Mouse (Mus musculus): ENCODE data around the gene Gpx3. TPM values are rescaled to one million over a fixed set of nuclear protein-coding genes. Genes with fewer than 3 reads are reported as not detected.
"Not testable (repeated sequence)": the region's sequence is repeated elsewhere in the genome, so short reads cannot be mapped to it uniquely, and the experiment has no call there.

Gpx3 gene
- polyA plus RNA-seq, 1 experiment from 2014 or later = 202 TPM

- 79% methylated on average over 3 of the region's 3 CpGs for WGBS
- Histone ChIP-seq H3K36me3 (ENCODE audit: control insufficient read depth, insufficient read depth, low read length) (no peaks in the 10 kb centered on the region), H3K9ac (ENCODE audit: low read length) (no peak overlapping the region), H3K4me3 (ENCODE audit: low read length) (no peak overlapping the region), H3K4me2 (ENCODE audit: low read depth, low read length) (no peak overlapping the region), H3K9me3 (ENCODE audit: control insufficient read depth, low read length) (no peaks in the 10 kb centered on the region), H3K27me3 (ENCODE audit: control insufficient read depth, insufficient read depth, low read depth, low read length) (no peaks in the 10 kb centered on the region), H3K27ac (ENCODE audit: low read length) (no peak overlapping the region), H3K4me1 (replicated peaks; ENCODE audit: control insufficient read depth, insufficient read depth, low read length) (no peaks in the 10 kb centered on the region)
- no peak for ATAC-seq (ENCODE audit: low read depth)
These were observed 42.4 kb downstream of the Gpx3 start for GRCm38 (mm10) chr11:54944702-54945101.

DNA sequence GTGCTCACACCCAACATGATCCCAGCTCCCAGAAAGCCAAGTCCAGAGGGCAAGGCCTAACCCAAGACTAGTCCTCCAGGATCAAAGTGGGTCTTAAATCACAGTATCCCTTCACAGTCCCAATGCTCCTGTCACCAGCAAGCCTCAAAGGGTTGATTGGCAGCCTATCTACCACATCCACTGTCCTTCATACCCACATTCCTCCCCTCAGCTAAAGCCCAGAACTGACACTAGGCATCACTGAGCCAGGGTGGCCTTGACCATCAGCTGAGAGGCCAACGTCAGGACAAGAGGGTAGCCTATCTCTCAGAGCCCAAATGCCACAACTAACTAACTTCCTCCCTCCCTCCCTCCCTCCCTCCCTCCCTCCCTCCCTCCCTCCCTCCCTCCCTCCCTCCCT, 47.5 kb downstream of the Gpx3 start:
- no peak overlapping the region for H3K4me3 ChIP-seq (ENCODE audit: low read length)
- H3K4me2 ChIP-seq (ENCODE audit: low read depth, low read length) = no peak overlapping the region
- H3K27me3 ChIP-seq (ENCODE audit: control insufficient read depth, insufficient read depth, low read depth, low read length) = no peaks in the 10 kb centered on the region
- no peak overlapping the region for H3K9ac ChIP-seq (ENCODE audit: low read length)
- no peaks in the 10 kb centered on the region for H3K4me1 ChIP-seq (replicated peaks; ENCODE audit: control insufficient read depth, insufficient read depth, low read length)
- H3K36me3 ChIP-seq (ENCODE audit: control insufficient read depth, insufficient read depth, low read length) = no peaks in the 10 kb centered on the region
- 41% methylated on average over 1 of the region's 1 CpGs for WGBS
- H3K27ac ChIP-seq (ENCODE audit: low read length) = no peak overlapping the region
- no peaks in the 10 kb centered on the region for H3K9me3 ChIP-seq (ENCODE audit: control insufficient read depth, low read length)
- ATAC-seq (ENCODE audit: low read depth) = no peak

DNA sequence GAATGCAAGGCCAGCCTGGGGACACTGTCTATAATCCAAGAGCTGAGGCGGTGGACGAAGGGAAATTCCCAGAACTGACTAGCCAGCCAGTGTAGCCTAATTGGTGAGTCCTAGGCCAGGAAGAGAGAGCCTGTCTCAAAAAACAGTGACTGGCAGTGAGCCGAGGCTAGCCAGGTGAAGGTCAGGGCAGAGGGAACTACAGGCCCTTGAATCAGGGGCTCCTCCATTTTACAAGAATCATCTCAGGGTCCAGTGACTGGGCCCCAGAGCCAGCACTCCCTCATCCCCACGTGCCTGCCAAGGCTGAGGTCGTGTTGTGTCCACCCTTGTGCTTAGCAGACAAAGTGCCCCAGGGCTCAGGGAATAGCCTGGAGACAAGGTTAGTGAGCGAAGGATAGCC, 48.4 kb downstream of the Gpx3 start:
- Histone ChIP-seq H3K4me3 (ENCODE audit: low read length) (no peak overlapping the region), H3K27me3 (ENCODE audit: control insufficient read depth, insufficient read depth, low read depth, low read length) (no peaks in the 10 kb centered on the region), H3K4me2 (ENCODE audit: low read depth, low read length) (no peak overlapping the region), H3K4me1 (replicated peaks; ENCODE audit: control insufficient read depth, insufficient read depth, low read length) (peaks cover 4% of the 10 kb centered on the region; the same call in 1 of the 2 replicates), H3K9me3 (ENCODE audit: control insufficient read depth, low read length) (no peaks in the 10 kb centered on the region), H3K27ac (ENCODE audit: low read length) (no peak overlapping the region), H3K9ac (ENCODE audit: low read length) (no peak overlapping the region), H3K36me3 (ENCODE audit: control insufficient read depth, insufficient read depth, low read length) (no peaks in the 10 kb centered on the region)
- ATAC-seq (ENCODE audit: low read depth) = no peak
- 77% methylated on average over 6 of the region's 6 CpGs for WGBS

- H3K9ac ChIP-seq (ENCODE audit: low read length) = no peak overlapping the region
- 59% methylated on average over 6 of the region's 6 CpGs for WGBS
- H3K36me3 ChIP-seq (ENCODE audit: control insufficient read depth, insufficient read depth, low read length) = no peaks in the 10 kb centered on the region
- H3K9me3 ChIP-seq (ENCODE audit: control insufficient read depth, low read length) = no peaks in the 10 kb centered on the region
- H3K4me3 ChIP-seq (ENCODE audit: low read length) = no peak overlapping the region
- no peak for ATAC-seq (ENCODE audit: low read depth)
- peaks cover 6% of the 10 kb centered on the region; the same call in 1 of the 2 replicates for H3K4me1 ChIP-seq (replicated peaks; ENCODE audit: control insufficient read depth, insufficient read depth, low read length)
- no peaks in the 10 kb centered on the region for H3K27me3 ChIP-seq (ENCODE audit: control insufficient read depth, insufficient read depth, low read depth, low read length)
- H3K27ac ChIP-seq (ENCODE audit: low read length) = no peak overlapping the region
- H3K4me2 ChIP-seq (ENCODE audit: low read depth, low read length) = no peak overlapping the region
These were observed 50.4 kb downstream of the Gpx3 start for GRCm38 (mm10) chr11:54952651-54953050.

GRCm38 (mm10) chr11:54953993-54954446, 51.8 kb downstream of the Gpx3 start:
- no peak for ATAC-seq (ENCODE audit: low read depth)
- H3K4me1 ChIP-seq (replicated peaks; ENCODE audit: control insufficient read depth, insufficient read depth, low read length) = peaks cover 6% of the 10 kb centered on the region; the same call in 1 of the 2 replicates
- H3K4me2 ChIP-seq (ENCODE audit: low read depth, low read length) = no peak overlapping the region

GRCm38 (mm10) chr11:54954716-54955115, 52.5 kb downstream of the Gpx3 start:
- no peak overlapping the region for H3K4me2 ChIP-seq (ENCODE audit: low read depth, low read length)
- H3K4me1 ChIP-seq (replicated peaks; ENCODE audit: control insufficient read depth, insufficient read depth, low read length) = peaks cover 6% of the 10 kb centered on the region; the same call in 1 of the 2 replicates
- no peaks in the 10 kb centered on the region for H3K27me3 ChIP-seq (ENCODE audit: control insufficient read depth, insufficient read depth, low read depth, low read length)
- no peak overlapping the region for H3K9ac ChIP-seq (ENCODE audit: low read length)
- no peaks in the 10 kb centered on the region for H3K9me3 ChIP-seq (ENCODE audit: control insufficient read depth, low read length)
- no peaks in the 10 kb centered on the region for H3K36me3 ChIP-seq (ENCODE audit: control insufficient read depth, insufficient read depth, low read length)
- 83% methylated on average over 8 of the region's 8 CpGs for WGBS
- no peak overlapping the region for H3K4me3 ChIP-seq (ENCODE audit: low read length)
- H3K27ac ChIP-seq (ENCODE audit: low read length) = no peak overlapping the region
- no peak for ATAC-seq (ENCODE audit: low read depth)

More at GRCm38 (mm10) chr11:54953993-54954446, 51.8 kb downstream of the Gpx3 start:
- Histone ChIP-seq H3K9me3 (ENCODE audit: control insufficient read depth, low read length) (no peaks in the 10 kb centered on the region), H3K27me3 (ENCODE audit: control insufficient read depth, insufficient read depth, low read depth, low read length) (no peaks in the 10 kb centered on the region), H3K4me3 (ENCODE audit: low read length) (no peak overlapping the region), H3K27ac (ENCODE audit: low read length) (no peak overlapping the region), H3K36me3 (ENCODE audit: control insufficient read depth, insufficient read depth, low read length) (no peaks in the 10 kb centered on the region), H3K9ac (ENCODE audit: low read length) (no peak overlapping the region)
- WGBS = 46% methylated on average over 9 of the region's 9 CpGs

DNA sequence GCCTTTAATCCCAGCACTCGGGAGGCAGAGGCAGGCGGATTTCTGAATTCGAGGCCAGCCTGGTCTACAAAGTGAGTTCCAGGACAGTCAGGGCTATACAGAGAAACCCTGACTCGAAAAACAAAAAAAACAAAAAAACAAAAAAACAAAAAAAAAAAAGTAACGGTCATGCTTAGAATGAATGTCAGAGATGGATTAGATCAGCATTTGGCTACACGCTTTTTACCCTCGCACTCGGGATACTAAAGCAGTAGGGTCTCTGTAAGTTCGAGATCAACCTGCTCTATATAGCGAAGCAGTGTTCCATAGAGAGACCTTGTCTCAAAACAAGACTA, 53.1 kb downstream of the Gpx3 start:
- 41% methylated on average over 10 of the region's 10 CpGs for WGBS
- H3K27ac ChIP-seq (ENCODE audit: low read length) = peak overlapping the region; percentile 89; the same call in 1 of the 2 replicates
- not testable (repeated sequence) for H3K4me1 ChIP-seq (replicated peaks; ENCODE audit: control insufficient read depth, insufficient read depth, low read length)

DNA sequence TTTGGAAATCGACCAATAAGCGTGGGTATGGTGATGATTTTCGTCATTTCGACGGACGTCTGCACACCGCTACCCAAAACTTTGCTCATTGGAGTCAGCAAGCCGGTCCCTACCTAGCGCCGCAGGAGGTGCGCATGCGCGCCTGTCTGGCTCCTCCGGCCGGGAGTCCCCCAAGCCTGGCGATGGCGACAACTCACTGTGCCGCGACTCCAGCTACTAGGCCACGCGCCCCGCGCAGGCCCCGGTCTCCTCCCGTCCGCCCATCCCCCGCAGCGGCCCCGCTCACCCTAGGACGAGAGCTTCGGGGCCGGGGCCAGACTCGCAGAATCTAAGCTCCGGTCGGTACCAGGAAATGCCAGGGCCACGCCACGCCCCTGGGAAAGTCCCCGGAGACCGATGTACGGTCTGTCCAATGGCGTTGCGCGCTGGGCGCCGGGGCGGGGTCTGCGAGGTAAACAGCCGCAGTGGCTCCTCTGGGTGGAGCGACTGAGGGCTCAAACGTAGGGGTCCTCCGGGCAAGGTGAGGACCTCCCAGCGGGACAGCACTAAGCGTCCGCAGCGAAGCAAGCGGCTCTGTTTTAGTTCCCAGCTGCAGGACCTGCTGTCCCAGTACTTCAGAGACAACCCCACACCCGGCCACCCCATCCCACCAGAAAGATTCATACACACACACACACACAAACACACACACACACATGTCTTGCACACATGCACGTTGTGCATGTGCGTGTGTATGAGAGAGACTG, 53.7 kb downstream of the Gpx3 start:
- Histone ChIP-seq H3K4me1 (replicated peaks; ENCODE audit: control insufficient read depth, insufficient read depth, low read length) (peaks cover 6% of the 10 kb centered on the region; the same call in 1 of the 2 replicates), H3K4me2 (ENCODE audit: low read depth, low read length) (peak overlapping the region; percentile 64), H3K9ac (ENCODE audit: low read length) (peak overlapping the region; percentile 90), H3K9me3 (ENCODE audit: control insufficient read depth, low read length) (no peaks in the 10 kb centered on the region), H3K27me3 (ENCODE audit: control insufficient read depth, insufficient read depth, low read depth, low read length) (no peaks in the 10 kb centered on the region), H3K27ac (ENCODE audit: low read length) (peak overlapping the region; percentile 89), H3K36me3 (ENCODE audit: control insufficient read depth, insufficient read depth, low read length) (no peaks in the 10 kb centered on the region), H3K4me3 (ENCODE audit: low read length) (peak overlapping the region; percentile 81)
- ATAC-seq (ENCODE audit: low read depth) = peak; percentile 99
- WGBS = under 1% methylated on average over 59 of the region's 59 CpGs

More for the DNA sequence above, 53.1 kb downstream of the Gpx3 start:
- not testable (repeated sequence) for H3K36me3 ChIP-seq (ENCODE audit: control insufficient read depth, insufficient read depth, low read length); H3K9me3 ChIP-seq (ENCODE audit: control insufficient read depth, low read length); ATAC-seq (ENCODE audit: low read depth); H3K27me3 ChIP-seq (ENCODE audit: control insufficient read depth, insufficient read depth, low read depth, low read length)
- peak overlapping the region; percentile 90 for H3K9ac ChIP-seq (ENCODE audit: low read length)
- peak overlapping the region; percentile 81 for H3K4me3 ChIP-seq (ENCODE audit: low read length)
- peak overlapping the region; percentile 64 for H3K4me2 ChIP-seq (ENCODE audit: low read depth, low read length)

GRCm38 (mm10) chr11:54956912-54957311, 54.7 kb downstream of the Gpx3 start:
- Histone ChIP-seq H3K9me3 (ENCODE audit: control insufficient read depth, low read length) (no peaks in the 10 kb centered on the region), H3K9ac (ENCODE audit: low read length) (no peak overlapping the region), H3K27me3 (ENCODE audit: control insufficient read depth, insufficient read depth, low read depth, low read length) (no peaks in the 10 kb centered on the region), H3K36me3 (ENCODE audit: control insufficient read depth, insufficient read depth, low read length) (no peaks in the 10 kb centered on the region), H3K4me2 (ENCODE audit: low read depth, low read length) (no peak overlapping the region), H3K4me3 (ENCODE audit: low read length) (no peak overlapping the region), H3K27ac (ENCODE audit: low read length) (no peak overlapping the region), H3K4me1 (replicated peaks; ENCODE audit: control insufficient read depth, insufficient read depth, low read length) (peaks cover 10% of the 10 kb centered on the region; the same call in 1 of the 2 replicates)
- ATAC-seq (ENCODE audit: low read depth) = no peak
- WGBS = 63% methylated on average over 7 of the region's 7 CpGs
